Mouse (Mus musculus): ENCODE measurements at regions not wholly inside any gene's neighbourhood (a gene's known extent, or its start where the extent isn't known, plus 50 kb on each side); places are given as distances from the start of the nearest gene placed in this dataset.

GRCm38 (mm10) chr13:50975306-50975920 is 125.3 kb upstream of the Spin1 start:
- no peak overlapping the region for H3K27ac ChIP-seq (ENCODE audit: insufficient read depth, low read depth, low read length, poor library complexity, severe bottlenecking)
- no peaks in the 10 kb centered on the region for H3K36me3 ChIP-seq (ENCODE audit: control insufficient read depth, insufficient read depth, low read length, poor library complexity, severe bottlenecking)
- in situ Hi-C loops (cut with MboI; ENCODE audit: low sequenced_read_pairs in 2 of 2, unreplicated experiment in 2 of 2): no loop called here
- H3K9me3 ChIP-seq (ENCODE audit: control insufficient read depth, insufficient read depth, low read depth, low read length): no peaks in the 10 kb centered on the region
- H3K9ac ChIP-seq (ENCODE audit: insufficient read depth, low read depth, low read length, poor library complexity, severe bottlenecking): no peak overlapping the region
- H3K4me3 ChIP-seq (ENCODE audit: insufficient read depth in 1 of 2, low read depth in 1 of 2, low read length in 2 of 2, poor library complexity in 1 of 2, severe bottlenecking in 1 of 2): no peak overlapping the region
- H3K4me1 ChIP-seq (ENCODE audit: control insufficient read depth in 2 of 2, insufficient read depth in 2 of 2, low read length in 2 of 2, poor library complexity in 1 of 2): peaks cover 0 to 4% of the 10 kb centered on the region in 2 experiments; a peak in 1 of 4 replicates
- DNase-seq (ENCODE audit: low read depth, low spot score): no peak
- TF ChIP-seq ZNF384 (IDR thresholded peaks at IDR 0.05; ENCODE audit: low read depth, low read length) (no peak), CHD2 (IDR thresholded peaks at IDR 0.05; ENCODE audit: low read depth, low read length) (no peak), HCFC1 (IDR thresholded peaks at IDR 0.05; ENCODE audit: borderline replicate concordance, insufficient read depth, low read length) (no peak)

GRCm38 (mm10) chr13:50982005-50982404 is 118.7 kb upstream of the Spin1 start:
- no peak for DNase-seq (ENCODE audit: low read depth, low spot score)
- no peaks in the 10 kb centered on the region for H3K36me3 ChIP-seq (ENCODE audit: control insufficient read depth, insufficient read depth, low read length, poor library complexity, severe bottlenecking)
- H3K9ac ChIP-seq (ENCODE audit: insufficient read depth, low read depth, low read length, poor library complexity, severe bottlenecking): no peak overlapping the region
- TF ChIP-seq CHD2 (IDR thresholded peaks at IDR 0.05; ENCODE audit: low read depth, low read length) (no peak), ZNF384 (IDR thresholded peaks at IDR 0.05; ENCODE audit: low read depth, low read length) (no peak), ZC3H11A (IDR thresholded peaks at IDR 0.05; ENCODE audit: borderline replicate concordance, low read depth, low read length) (no peak), HCFC1 (IDR thresholded peaks at IDR 0.05; ENCODE audit: borderline replicate concordance, insufficient read depth, low read length) (no peak), MAFK (IDR thresholded peaks at IDR 0.05; ENCODE audit: insufficient read depth, low read depth, low read length) (no peak)
- no peaks in the 10 kb centered on the region for H3K9me3 ChIP-seq (ENCODE audit: control insufficient read depth, insufficient read depth, low read depth, low read length)
- in situ Hi-C loops (cut with MboI; ENCODE audit: low sequenced_read_pairs in 2 of 2, unreplicated experiment in 2 of 2): no loop called here
- H3K4me3 ChIP-seq (ENCODE audit: insufficient read depth in 1 of 2, low read depth in 1 of 2, low read length in 2 of 2, poor library complexity in 1 of 2, severe bottlenecking in 1 of 2): no peak overlapping the region
- no peak overlapping the region for H3K27ac ChIP-seq (ENCODE audit: insufficient read depth, low read depth, low read length, poor library complexity, severe bottlenecking)
- H3K4me1 ChIP-seq (ENCODE audit: control insufficient read depth in 2 of 2, insufficient read depth in 2 of 2, low read length in 2 of 2, poor library complexity in 1 of 2): peaks cover 0 to 4% of the 10 kb centered on the region in 2 experiments; a peak in 1 of 4 replicates

GRCm38 (mm10) chr13:50982990-50983389 is 117.7 kb upstream of the Spin1 start:
- in situ Hi-C loops (cut with MboI; ENCODE audit: low sequenced_read_pairs in 2 of 2, unreplicated experiment in 2 of 2): no loop called here
- H3K4me1 ChIP-seq (ENCODE audit: control insufficient read depth in 2 of 2, insufficient read depth in 2 of 2, low read length in 2 of 2, poor library complexity in 1 of 2): peaks cover 0 to 4% of the 10 kb centered on the region in 2 experiments; a peak in 1 of 4 replicates
- TF ChIP-seq CHD2 (IDR thresholded peaks at IDR 0.05; ENCODE audit: low read depth, low read length) (no peak), MAFK (IDR thresholded peaks at IDR 0.05; ENCODE audit: insufficient read depth, low read depth, low read length) (no peak), HCFC1 (IDR thresholded peaks at IDR 0.05; ENCODE audit: borderline replicate concordance, insufficient read depth, low read length) (no peak), ZNF384 (IDR thresholded peaks at IDR 0.05; ENCODE audit: low read depth, low read length) (no peak), ZC3H11A (IDR thresholded peaks at IDR 0.05; ENCODE audit: borderline replicate concordance, low read depth, low read length) (no peak)
- H3K9ac ChIP-seq (ENCODE audit: insufficient read depth, low read depth, low read length, poor library complexity, severe bottlenecking): no peak overlapping the region
- H3K4me3 ChIP-seq (ENCODE audit: insufficient read depth in 1 of 2, low read depth in 1 of 2, low read length in 2 of 2, poor library complexity in 1 of 2, severe bottlenecking in 1 of 2): no peak overlapping the region
- H3K27ac ChIP-seq (ENCODE audit: insufficient read depth, low read depth, low read length, poor library complexity, severe bottlenecking): no peak overlapping the region
- H3K9me3 ChIP-seq (ENCODE audit: control insufficient read depth, insufficient read depth, low read depth, low read length): no peaks in the 10 kb centered on the region
- DNase-seq (ENCODE audit: low read depth, low spot score): no peak
- no peaks in the 10 kb centered on the region for H3K36me3 ChIP-seq (ENCODE audit: control insufficient read depth, insufficient read depth, low read length, poor library complexity, severe bottlenecking)

- no peak overlapping the region for H3K27ac ChIP-seq (ENCODE audit: insufficient read depth, low read depth, low read length, poor library complexity, severe bottlenecking)
Measured at GRCm38 (mm10) chr13:50991726-50992432, 108.8 kb upstream of the Spin1 start.

More at GRCm38 (mm10) chr13:50991726-50992432, 108.8 kb upstream of the Spin1 start:
- TF ChIP-seq HCFC1 (IDR thresholded peaks at IDR 0.05; ENCODE audit: borderline replicate concordance, insufficient read depth, low read length) (no peak), MAFK (IDR thresholded peaks at IDR 0.05; ENCODE audit: insufficient read depth, low read depth, low read length) (no peak), ZNF384 (IDR thresholded peaks at IDR 0.05; ENCODE audit: low read depth, low read length) (no peak), ZC3H11A (IDR thresholded peaks at IDR 0.05; ENCODE audit: borderline replicate concordance, low read depth, low read length) (no peak), CHD2 (IDR thresholded peaks at IDR 0.05; ENCODE audit: low read depth, low read length) (no peak)
- Histone ChIP-seq H3K4me3 (ENCODE audit: insufficient read depth in 1 of 2, low read depth in 1 of 2, low read length in 2 of 2, poor library complexity in 1 of 2, severe bottlenecking in 1 of 2) (no peak overlapping the region), H3K4me1 (ENCODE audit: control insufficient read depth in 2 of 2, insufficient read depth in 2 of 2, low read length in 2 of 2, poor library complexity in 1 of 2) (no peaks in the 10 kb centered on the region), H3K9ac (ENCODE audit: insufficient read depth, low read depth, low read length, poor library complexity, severe bottlenecking) (no peak overlapping the region), H3K36me3 (ENCODE audit: control insufficient read depth, insufficient read depth, low read length, poor library complexity, severe bottlenecking) (no peaks in the 10 kb centered on the region), H3K9me3 (ENCODE audit: control insufficient read depth, insufficient read depth, low read depth, low read length) (no peaks in the 10 kb centered on the region)
- DNase-seq (ENCODE audit: low read depth, low spot score): no peak
- in situ Hi-C loops (cut with MboI; ENCODE audit: low sequenced_read_pairs in 2 of 2, unreplicated experiment in 2 of 2): no loop called here
